Mouse (Mus musculus): ENCODE measurements at regions not wholly inside any gene's neighbourhood (a gene's known extent, or its start where the extent isn't known, plus 50 kb on each side); places are given as distances from the start of the nearest gene placed in this dataset.

DNA sequence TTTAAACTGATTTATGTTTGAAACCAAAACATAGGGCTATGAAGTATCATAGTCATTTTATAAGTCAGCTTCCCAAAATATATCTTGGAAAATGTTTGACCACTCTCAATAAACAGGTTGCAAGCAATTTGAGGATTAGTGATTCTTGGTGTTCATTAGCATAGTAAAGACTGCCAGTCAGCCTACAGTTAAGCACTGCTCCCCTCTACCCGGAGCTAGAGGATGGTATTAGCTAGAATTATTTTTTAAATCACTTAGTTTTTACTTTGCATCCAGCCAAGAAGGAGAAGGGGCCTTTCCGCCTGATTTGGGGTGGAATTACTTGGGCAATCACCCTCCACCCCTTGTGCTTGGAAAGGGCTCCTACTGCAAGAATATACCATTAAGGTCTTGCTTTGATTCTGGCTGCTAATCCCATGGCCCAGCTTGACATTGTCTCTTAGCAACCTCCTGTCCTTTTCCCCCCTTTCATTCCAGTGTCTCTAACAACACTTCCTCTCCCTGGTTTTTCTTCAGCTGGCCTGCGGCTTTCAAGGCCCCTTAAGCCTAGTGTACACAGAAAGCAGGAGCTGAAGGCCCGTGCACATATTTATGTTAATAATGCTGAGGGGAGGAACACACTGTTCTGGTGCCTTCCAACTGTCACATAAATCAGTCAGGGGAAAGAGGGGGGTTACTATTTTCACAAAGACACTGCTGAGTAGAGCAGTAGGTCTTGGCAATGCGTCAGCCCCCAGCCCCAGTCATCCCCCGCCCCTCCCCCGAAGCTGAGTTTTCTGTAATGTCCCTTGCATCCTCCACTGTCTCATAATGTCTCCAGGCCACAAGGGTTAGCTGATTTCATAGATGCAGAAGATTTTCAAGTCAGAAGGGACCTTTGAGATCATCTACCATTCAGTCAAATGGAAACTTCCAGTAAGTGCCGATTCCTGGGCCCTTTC, 280.6 kb upstream of the Adamts9 start:
- WGBS: 24% methylated on average over 8 of the region's 8 CpGs
- no peaks in the 10 kb centered on the region for H3K4me1 ChIP-seq (replicated peaks; ENCODE audit: control insufficient read depth, insufficient read depth, low read length)
- H3K27ac ChIP-seq (ENCODE audit: low read depth, low read length): no peak overlapping the region
- H3K4me3 ChIP-seq (ENCODE audit: low read depth, low read length): no peak overlapping the region
- ATAC-seq: no peak; the same call in 1 of the 2 replicates
- no peaks in the 10 kb centered on the region for H3K27me3 ChIP-seq (replicated peaks; ENCODE audit: control insufficient read depth, insufficient read depth, low read length)
- H3K4me2 ChIP-seq (replicated peaks; ENCODE audit: low read depth): no peak overlapping the region
- H3K9me3 ChIP-seq (ENCODE audit: control insufficient read depth): no peaks in the 10 kb centered on the region
- no peaks in the 10 kb centered on the region for H3K36me3 ChIP-seq (ENCODE audit: control insufficient read depth, insufficient read depth)
- no peak for TF ChIP-seq CTCF (IDR thresholded peaks at IDR 0.05; ENCODE audit: low read depth)
- no peak overlapping the region for H3K9ac ChIP-seq (ENCODE audit: low read depth, low read length)

GRCm38 (mm10) chr6:93218015-93218593, 274.8 kb upstream of the Adamts9 start:
- 69% methylated on average over 4 of the region's 4 CpGs for whole genome bisulfite sequencing
- H3K27ac ChIP-seq (ENCODE audit: low read depth, low read length): no peak overlapping the region
- H3K4me3 ChIP-seq (ENCODE audit: low read depth, low read length): no peak overlapping the region
- H3K36me3 ChIP-seq (ENCODE audit: control insufficient read depth, insufficient read depth): no peaks in the 10 kb centered on the region
- no peaks in the 10 kb centered on the region for H3K27me3 ChIP-seq (replicated peaks; ENCODE audit: control insufficient read depth, insufficient read depth, low read length)
- ATAC-seq: no peak
- no peak overlapping the region for H3K4me2 ChIP-seq (replicated peaks; ENCODE audit: low read depth)
- no peak overlapping the region for H3K9ac ChIP-seq (ENCODE audit: low read depth, low read length)
- H3K4me1 ChIP-seq (replicated peaks; ENCODE audit: control insufficient read depth, insufficient read depth, low read length): no peaks in the 10 kb centered on the region
- no peaks in the 10 kb centered on the region for H3K9me3 ChIP-seq (ENCODE audit: control insufficient read depth)
- TF ChIP-seq CTCF (IDR thresholded peaks at IDR 0.05; ENCODE audit: low read depth): no peak

DNA sequence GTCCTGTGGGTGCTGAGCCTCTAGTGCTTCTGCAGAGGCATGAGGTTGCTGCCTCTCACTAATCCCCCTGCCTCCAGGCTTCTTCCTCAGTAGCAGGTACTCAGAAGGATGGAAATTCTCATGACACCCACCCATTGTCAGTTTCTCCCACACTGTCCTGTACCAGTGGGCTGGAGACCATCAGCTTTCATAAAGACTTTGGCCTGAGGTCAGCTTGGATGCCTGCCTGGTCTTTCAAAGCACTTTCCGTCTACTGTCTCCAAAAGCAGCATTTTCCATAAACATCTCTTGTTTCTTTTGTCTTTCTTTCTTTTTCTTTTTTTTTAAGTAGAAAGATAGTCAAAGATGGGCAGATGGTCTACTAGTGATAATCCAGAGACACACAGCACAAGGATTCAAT, 257.6 kb upstream of the Adamts9 start:
- ATAC-seq: no peak
- H3K9me3 ChIP-seq (ENCODE audit: control insufficient read depth): no peaks in the 10 kb centered on the region
- WGBS: 61% methylated on average over 1 of the region's 1 CpGs

GRCm38 (mm10) chr6:93194741-93195140, 251.4 kb upstream of the Adamts9 start:
- no peak for ATAC-seq
- no peaks in the 10 kb centered on the region for H3K36me3 ChIP-seq (ENCODE audit: control insufficient read depth, insufficient read depth)
- H3K4me2 ChIP-seq (replicated peaks; ENCODE audit: low read depth): no peak overlapping the region
- H3K27me3 ChIP-seq (replicated peaks; ENCODE audit: control insufficient read depth, insufficient read depth, low read length): no peaks in the 10 kb centered on the region
- TF ChIP-seq CTCF (IDR thresholded peaks at IDR 0.05; ENCODE audit: low read depth): no peak
- H3K4me3 ChIP-seq (ENCODE audit: low read depth, low read length): no peak overlapping the region
- no peaks in the 10 kb centered on the region for H3K4me1 ChIP-seq (replicated peaks; ENCODE audit: control insufficient read depth, insufficient read depth, low read length)
- WGBS: 76% methylated on average over 6 of the region's 6 CpGs
- H3K27ac ChIP-seq (ENCODE audit: low read depth, low read length): no peak overlapping the region
- no peaks in the 10 kb centered on the region for H3K9me3 ChIP-seq (ENCODE audit: control insufficient read depth)
- no peak overlapping the region for H3K9ac ChIP-seq (ENCODE audit: low read depth, low read length)

More for the DNA sequence above, 257.6 kb upstream of the Adamts9 start:
- no peak overlapping the region for H3K9ac ChIP-seq (ENCODE audit: low read depth, low read length)
- TF ChIP-seq CTCF (IDR thresholded peaks at IDR 0.05; ENCODE audit: low read depth): no peak
- H3K4me2 ChIP-seq (replicated peaks; ENCODE audit: low read depth): no peak overlapping the region
- H3K36me3 ChIP-seq (ENCODE audit: control insufficient read depth, insufficient read depth): no peaks in the 10 kb centered on the region
- no peak overlapping the region for H3K27ac ChIP-seq (ENCODE audit: low read depth, low read length)
- no peak overlapping the region for H3K4me3 ChIP-seq (ENCODE audit: low read depth, low read length)
- H3K27me3 ChIP-seq (replicated peaks; ENCODE audit: control insufficient read depth, insufficient read depth, low read length): no peaks in the 10 kb centered on the region
- no peaks in the 10 kb centered on the region for H3K4me1 ChIP-seq (replicated peaks; ENCODE audit: control insufficient read depth, insufficient read depth, low read length)

DNA sequence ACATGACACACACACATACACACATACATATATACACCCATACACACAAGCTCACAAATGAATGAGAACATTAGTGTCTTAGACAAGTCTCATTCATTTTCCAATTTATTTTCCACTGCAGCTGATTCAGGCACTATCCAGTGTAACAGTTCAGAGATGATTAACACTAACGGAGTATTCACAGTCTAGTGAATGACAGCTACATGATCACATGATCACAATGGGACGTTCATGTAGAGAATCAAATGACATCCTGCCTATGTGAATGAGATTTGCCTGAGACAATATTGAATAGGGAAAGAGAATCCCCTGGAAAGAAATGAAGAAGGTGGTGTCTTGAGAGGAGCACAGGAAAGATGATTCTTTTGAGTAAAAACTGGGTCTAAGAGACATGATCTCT, 249.7 kb upstream of the Adamts9 start:
- no peaks in the 10 kb centered on the region for H3K27me3 ChIP-seq (replicated peaks; ENCODE audit: control insufficient read depth, insufficient read depth, low read length)
- H3K9ac ChIP-seq (ENCODE audit: low read depth, low read length): no peak overlapping the region
- no peak for ATAC-seq
- no peak overlapping the region for H3K27ac ChIP-seq (ENCODE audit: low read depth, low read length)
- H3K4me2 ChIP-seq (replicated peaks; ENCODE audit: low read depth): no peak overlapping the region
- H3K4me1 ChIP-seq (replicated peaks; ENCODE audit: control insufficient read depth, insufficient read depth, low read length): no peaks in the 10 kb centered on the region
- no peaks in the 10 kb centered on the region for H3K9me3 ChIP-seq (ENCODE audit: control insufficient read depth)
- 61% methylated on average over 2 of the region's 2 CpGs for WGBS
- H3K36me3 ChIP-seq (ENCODE audit: control insufficient read depth, insufficient read depth): no peaks in the 10 kb centered on the region
- H3K4me3 ChIP-seq (ENCODE audit: low read depth, low read length): no peak overlapping the region
- TF ChIP-seq CTCF (IDR thresholded peaks at IDR 0.05; ENCODE audit: low read depth): no peak

DNA sequence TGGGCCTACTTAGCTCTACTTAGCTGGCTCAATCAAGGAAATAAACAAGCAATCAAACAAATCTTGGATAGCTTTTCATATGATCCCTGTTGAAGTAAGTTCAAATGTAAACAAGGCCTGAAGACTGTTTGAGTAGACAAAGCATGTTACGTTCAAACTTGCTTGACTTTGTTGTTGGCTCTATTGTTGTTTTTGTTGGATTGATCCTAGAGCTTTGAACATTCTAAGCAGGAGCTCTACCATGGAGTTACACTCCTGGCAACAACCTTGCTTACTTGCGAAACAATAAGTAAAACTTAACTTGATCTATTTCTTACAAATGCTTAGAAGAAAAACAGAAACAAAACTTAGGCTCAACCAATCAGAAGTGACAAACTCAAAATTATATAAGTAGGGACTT, 247.7 kb upstream of the Adamts9 start:
- Histone ChIP-seq H3K27me3 (replicated peaks; ENCODE audit: control insufficient read depth, insufficient read depth, low read length) (no peaks in the 10 kb centered on the region), H3K4me3 (ENCODE audit: low read depth, low read length) (no peak overlapping the region), H3K36me3 (ENCODE audit: control insufficient read depth, insufficient read depth) (no peaks in the 10 kb centered on the region), H3K27ac (ENCODE audit: low read depth, low read length) (no peak overlapping the region), H3K9me3 (ENCODE audit: control insufficient read depth) (no peaks in the 10 kb centered on the region), H3K4me1 (replicated peaks; ENCODE audit: control insufficient read depth, insufficient read depth, low read length) (no peaks in the 10 kb centered on the region), H3K4me2 (replicated peaks; ENCODE audit: low read depth) (no peak overlapping the region), H3K9ac (ENCODE audit: low read depth, low read length) (no peak overlapping the region)
- ATAC-seq: no peak
- no peak for TF ChIP-seq CTCF (IDR thresholded peaks at IDR 0.05; ENCODE audit: low read depth)
- WGBS: 80% methylated on average over 2 of the region's 2 CpGs

Measured in intestine, postnatal 0 days (tissue).